Mouse (Mus musculus) macrophage (primary cell): ENCODE results near the gene Mlec. TPM values are rescaled to one million over a fixed set of nuclear protein-coding genes. Genes with fewer than 3 reads are reported as not detected.

Experiments
- H3K27ac ChIP-seq: fragments of 350-480 bp; formaldehyde crosslinking; 2 replicates; pipeline ENCODE4 v1.9.0; 2021
- H3K36me3 ChIP-seq: fragments of 350-480 bp; formaldehyde crosslinking; 2 replicates; pipeline ENCODE4 v1.9.0; 2021; ENCODE audit errors: inconsistent target
- H3K4me3 ChIP-seq: fragments of 350-480 bp; formaldehyde crosslinking; 2 replicates; pipeline ENCODE4 v1.9.0; 2021; ENCODE audit errors: inconsistent target
- H3K79me2 ChIP-seq: fragments of 350-480 bp; formaldehyde crosslinking; 2 replicates; pipeline ENCODE4 v1.9.0; 2021; ENCODE audit errors: inconsistent target
- WGBS: methylation state at CpG from one replicate; pipeline ENCODE4 v1.1.7; 2026; ENCODE audit warnings: inconsistent platforms; ENCODE audit not compliant: missing documents; 5-methylcytosine and 5-hydroxymethylcytosine counted together
- polyA plus RNA-seq: library from polyadenylated mRNA; stranded (reverse); fragments of 250-400 nt; gene quantifications from 3 replicates; pipeline ENCODE4 v1.2.4, GENCODE M21; 2018; ENCODE audit warnings: inconsistent platforms

Mlec gene
- polyA plus RNA-seq, 1 experiment from 2014 or later, result 48.9 TPM

DNA sequence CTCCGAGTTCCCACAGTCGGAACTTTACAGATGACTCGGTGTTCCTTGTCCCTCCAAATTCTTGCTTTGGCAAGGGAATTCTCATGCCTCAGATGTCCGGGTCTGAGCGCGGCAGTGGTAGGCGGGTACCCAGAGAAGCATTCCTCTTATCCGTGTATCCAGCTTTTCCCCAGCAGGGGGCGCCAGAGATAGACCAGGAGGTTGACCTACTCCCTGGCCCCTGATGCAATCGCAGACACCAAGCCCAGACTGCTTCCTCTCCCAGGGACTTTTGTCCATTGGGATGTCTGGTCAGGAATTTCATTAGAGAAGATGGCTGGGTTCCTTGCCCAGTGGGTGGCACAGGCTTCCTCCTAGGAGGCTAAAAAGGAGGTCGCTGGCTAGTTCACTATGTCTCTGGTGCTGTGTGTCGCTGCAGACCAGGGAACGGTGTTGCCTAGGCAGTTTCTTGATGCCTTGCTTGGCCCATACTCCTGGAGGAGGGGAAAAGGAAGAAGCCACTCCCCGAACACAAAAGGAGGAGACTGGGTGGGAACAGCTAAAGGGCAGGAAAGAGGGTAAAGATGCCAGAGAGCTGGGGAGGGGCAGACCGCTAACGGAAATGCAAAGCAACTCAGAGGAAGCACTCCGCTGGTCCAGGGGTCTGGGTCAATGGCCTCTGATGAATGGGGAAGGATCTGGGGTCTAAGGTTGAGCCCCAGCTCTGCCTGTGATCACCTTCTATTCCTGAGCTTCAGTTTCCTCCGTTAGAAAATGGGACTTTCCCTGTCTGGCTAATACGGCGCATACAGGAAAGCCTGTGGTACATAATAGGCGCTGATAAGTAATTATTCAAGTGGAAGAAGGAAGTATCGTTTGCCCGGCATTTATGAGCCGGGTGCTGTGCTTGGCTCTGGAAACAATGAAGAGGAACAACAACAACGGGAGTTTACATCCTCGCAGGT lies 29.5 kb upstream of the Mlec start:
- Histone ChIP-seq H3K27ac (no peak overlapping the region), H3K4me3 (no peak overlapping the region), H3K36me3 (no peaks in the 10 kb centered on the region), H3K79me2 (no peaks in the 10 kb centered on the region)
- 2% methylated on average over 26 of the region's 26 CpGs for WGBS

DNA sequence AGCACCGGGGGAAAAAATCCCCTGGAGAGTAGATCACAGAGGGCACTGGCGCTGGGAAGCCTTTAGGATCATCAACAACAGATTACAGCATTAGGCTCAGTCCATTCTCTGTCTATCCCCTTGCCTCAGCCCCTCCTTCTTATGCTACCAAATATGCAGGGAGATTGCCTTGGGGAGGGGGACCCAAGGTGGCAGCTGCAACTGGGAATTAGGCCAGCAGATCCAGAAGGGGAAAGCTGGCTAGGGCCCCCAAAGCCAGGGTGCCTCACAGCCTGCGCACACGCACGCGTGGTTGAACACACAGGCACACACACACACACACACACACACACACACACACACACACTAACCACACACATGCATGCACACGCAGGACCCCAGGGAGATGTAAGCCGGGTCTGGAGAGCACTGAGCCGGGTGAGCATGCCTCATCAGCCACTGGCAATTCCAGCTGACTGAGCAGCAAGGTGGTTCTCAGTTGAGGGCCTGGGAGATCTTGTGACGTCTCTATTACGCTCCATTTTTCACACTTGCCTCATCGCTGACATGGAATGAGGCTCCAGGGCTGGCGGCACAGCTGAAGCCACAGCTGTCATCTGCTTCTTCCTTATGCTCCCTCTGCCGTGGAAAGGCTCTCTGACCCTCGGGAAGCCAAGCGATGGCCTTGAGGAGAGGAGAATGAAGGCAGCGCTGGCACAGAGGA lies 28.5 kb upstream of the Mlec start:
- no peak overlapping the region for H3K4me3 ChIP-seq
- no peak overlapping the region for H3K27ac ChIP-seq
- whole genome bisulfite sequencing, result 33% methylated on average over 17 of the region's 17 CpGs
- H3K79me2 ChIP-seq, result no peaks in the 10 kb centered on the region
- H3K36me3 ChIP-seq, result no peaks in the 10 kb centered on the region

DNA sequence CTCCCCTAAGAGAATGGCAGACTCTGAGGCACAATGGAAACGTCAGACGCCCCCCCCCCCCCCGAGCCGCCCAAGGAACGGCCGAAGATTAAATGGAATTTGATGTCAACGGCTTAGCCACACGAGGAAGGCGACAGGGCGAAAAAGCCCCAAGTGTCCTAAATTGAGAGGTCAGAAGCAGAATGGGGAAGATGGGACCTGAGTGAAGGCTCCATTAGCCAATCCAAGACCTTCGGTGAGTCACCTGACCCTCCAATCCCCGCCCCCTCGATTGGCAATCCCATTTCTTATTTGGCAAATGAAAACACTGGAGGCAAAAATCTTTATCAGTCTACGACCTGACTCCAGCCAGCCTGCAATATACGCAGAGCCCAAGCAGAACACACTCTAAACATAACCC lies 26.7 kb upstream of the Mlec start:
- no peak overlapping the region for H3K4me3 ChIP-seq
- no peaks in the 10 kb centered on the region for H3K79me2 ChIP-seq
- H3K36me3 ChIP-seq, result no peaks in the 10 kb centered on the region
- WGBS, result 27% methylated on average over 15 of the region's 15 CpGs
- H3K27ac ChIP-seq, result no peak overlapping the region

DNA sequence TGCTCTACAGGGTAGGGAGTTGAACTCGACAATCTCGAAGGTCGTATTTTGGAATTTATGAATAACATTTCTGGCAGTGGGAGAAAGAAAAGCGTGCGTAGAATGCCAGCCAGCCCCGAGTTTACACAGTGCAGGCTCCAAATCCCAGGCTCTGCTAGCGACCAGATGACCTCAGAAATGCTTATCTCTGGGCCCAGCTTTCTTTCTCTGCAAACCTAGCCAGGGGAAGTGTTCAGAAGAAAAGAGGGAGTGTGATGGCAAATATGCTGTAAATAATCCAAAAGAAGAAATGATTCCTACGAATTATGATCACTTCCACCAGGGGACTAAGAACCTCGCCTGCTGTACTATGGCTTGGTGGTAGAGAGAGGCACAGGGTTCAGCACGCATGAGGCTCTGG lies 25.5 kb upstream of the Mlec start:
- WGBS, result 58% methylated on average over 10 of the region's 10 CpGs
- H3K4me3 ChIP-seq, result no peak overlapping the region

DNA sequence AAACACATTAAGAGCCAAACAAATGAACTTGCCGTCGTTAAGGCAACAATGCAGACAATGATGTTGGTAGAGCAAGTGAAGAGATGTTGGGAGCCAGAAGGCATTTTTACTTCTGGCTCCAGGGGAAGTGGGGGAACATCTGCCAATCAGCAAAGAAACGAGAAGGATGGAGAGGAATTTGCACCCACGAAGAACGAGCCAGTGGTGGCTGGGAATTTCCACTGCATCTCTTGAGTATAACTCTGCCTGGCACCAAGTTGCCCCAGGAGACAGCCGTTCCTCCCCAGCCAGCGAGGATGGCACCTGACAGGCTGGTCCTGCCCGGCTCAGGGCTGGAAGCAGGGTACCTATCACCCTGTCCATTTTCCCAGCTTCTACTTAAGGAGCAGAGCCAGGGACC lies 24.9 kb upstream of the Mlec start:
- Histone ChIP-seq H3K36me3 (no peaks in the 10 kb centered on the region), H3K4me3 (no peak overlapping the region), H3K27ac (no peak overlapping the region), H3K79me2 (no peaks in the 10 kb centered on the region)
- WGBS, result 73% methylated on average over 8 of the region's 8 CpGs

More for the DNA sequence above, 25.5 kb upstream of the Mlec start:
- no peaks in the 10 kb centered on the region for H3K36me3 ChIP-seq
- no peak overlapping the region for H3K27ac ChIP-seq
- no peaks in the 10 kb centered on the region for H3K79me2 ChIP-seq

DNA sequence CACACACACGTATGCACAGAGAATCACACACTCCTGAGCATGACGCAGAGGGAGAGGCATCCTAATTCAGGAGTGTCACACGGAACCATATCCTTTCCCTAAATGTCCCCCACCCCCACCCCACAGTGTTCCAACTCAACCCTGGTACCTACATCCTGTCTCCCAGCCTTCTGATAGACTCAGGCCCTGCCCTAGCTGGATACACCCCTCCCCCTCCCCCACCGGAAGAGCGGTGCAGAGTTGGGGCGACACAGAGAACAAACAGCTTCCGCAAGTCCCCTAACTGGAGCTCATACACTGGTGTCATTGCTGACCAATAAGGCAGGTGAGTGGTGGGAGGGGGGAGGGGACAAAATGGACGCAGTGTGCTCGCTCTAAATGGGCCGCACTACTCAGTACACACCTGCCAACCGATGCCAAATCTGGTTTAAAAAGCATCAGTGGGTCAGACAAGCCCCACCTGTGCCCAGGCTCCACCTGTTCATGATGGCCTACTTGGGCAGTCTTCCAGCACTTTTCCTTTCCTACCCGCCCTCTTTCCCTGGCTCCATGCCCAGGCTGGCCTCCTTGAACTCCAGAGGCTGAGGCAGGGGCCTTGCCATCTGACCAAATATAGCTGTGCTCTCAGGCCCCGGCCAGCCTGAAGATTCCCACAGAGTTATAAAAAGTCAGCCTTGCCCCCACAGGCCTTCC lies 23.4 kb upstream of the Mlec start:
- WGBS, result 78% methylated on average over 12 of the region's 13 CpGs
- H3K27ac ChIP-seq, result no peak overlapping the region
- no peaks in the 10 kb centered on the region for H3K36me3 ChIP-seq
- no peak overlapping the region for H3K4me3 ChIP-seq
- H3K79me2 ChIP-seq, result no peaks in the 10 kb centered on the region

DNA sequence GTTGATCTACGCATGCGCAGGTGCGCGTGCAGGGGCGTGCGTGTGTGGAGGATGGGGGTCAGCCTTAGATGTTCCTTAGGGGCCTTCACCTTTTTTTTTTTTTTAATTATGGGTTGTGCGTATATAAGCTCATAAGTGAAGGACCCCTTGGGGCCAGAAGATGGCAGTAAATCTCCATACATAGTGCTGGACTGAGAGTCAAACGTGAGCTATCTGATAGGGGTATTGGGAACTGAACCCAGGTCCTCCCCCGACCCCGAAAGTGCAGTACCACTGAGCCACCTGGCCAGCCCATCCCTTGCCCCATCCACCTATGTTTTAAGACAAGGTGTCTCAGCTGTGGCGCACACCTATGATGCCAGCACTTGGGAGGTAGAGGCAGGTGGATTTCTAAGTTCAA lies 21.6 kb upstream of the Mlec start:
- no peak overlapping the region for H3K27ac ChIP-seq
- no peak overlapping the region for H3K4me3 ChIP-seq
- no peaks in the 10 kb centered on the region for H3K79me2 ChIP-seq
- WGBS, result 94% methylated on average over 11 of the region's 11 CpGs
- H3K36me3 ChIP-seq, result no peaks in the 10 kb centered on the region

DNA sequence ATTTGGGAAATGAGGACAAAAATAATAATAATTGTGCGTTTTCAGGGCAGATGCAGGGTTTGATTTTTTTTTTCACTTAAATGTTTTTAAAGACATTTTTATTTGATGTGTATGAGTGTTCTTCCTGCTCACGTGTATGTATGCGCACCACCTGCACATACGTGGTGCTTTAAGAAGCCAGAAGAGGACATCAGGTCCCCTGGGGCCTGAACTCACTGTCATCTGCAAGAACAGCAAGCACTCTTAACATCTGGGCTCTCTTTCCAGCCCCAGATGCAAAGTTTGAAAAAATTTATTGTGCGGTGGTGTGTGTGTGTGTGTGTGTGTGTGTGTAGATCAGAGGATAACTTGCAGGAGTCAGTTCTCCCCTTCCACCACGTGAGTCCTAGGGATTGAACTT lies 19.9 kb upstream of the Mlec start:
- H3K36me3 ChIP-seq, result no peaks in the 10 kb centered on the region
- H3K4me3 ChIP-seq, result no peak overlapping the region
- H3K79me2 ChIP-seq, result no peaks in the 10 kb centered on the region
- H3K27ac ChIP-seq, result no peak overlapping the region
- 89% methylated on average over 6 of the region's 6 CpGs for WGBS

DNA sequence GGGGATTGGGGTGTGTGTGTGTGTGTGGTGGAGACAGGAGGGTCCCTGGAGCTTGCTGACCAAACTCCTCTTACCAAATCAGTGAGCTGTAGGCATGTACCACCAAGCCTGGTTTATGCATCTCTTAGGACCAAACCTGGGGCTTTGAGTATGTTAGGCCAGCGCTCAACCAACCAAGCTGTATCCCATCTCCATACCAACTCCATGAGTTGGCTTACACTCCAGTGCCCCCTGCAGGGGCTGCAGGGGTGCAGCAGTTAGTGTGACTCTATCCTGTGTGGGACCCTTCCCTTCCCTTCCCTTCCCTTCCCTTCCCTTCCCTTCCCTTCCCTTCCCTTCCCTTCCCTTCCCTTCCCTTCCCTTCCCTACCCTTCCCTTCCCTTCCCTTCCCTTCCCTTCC lies 16.6 kb upstream of the Mlec start:
- no peak overlapping the region for H3K4me3 ChIP-seq
- no peak overlapping the region for H3K27ac ChIP-seq
- WGBS, result 100% methylated on average over 1 of the region's 1 CpGs
- H3K79me2 ChIP-seq, result no peaks in the 10 kb centered on the region
- no peaks in the 10 kb centered on the region for H3K36me3 ChIP-seq

DNA sequence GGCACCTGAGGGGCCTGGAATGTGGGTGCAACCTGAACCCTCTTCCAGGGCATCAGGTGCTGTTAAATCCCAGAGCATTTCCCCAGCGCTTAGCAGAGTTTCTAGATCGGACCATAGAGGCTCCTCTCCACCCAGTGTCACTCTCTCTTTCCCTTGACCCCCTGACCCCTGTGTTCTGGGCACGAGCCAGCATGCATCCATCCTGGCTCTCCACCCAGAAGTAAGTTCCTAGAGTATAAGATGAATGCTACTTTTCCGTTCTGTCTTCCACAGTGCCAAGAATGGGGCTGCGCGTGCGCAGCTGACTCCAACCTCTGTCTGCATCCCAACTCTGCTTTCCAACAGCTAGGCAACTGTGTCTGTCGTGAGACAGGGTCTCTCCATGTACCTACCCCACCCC lies 12.2 kb upstream of the Mlec start:
- Histone ChIP-seq H3K79me2 (no peaks in the 10 kb centered on the region), H3K36me3 (no peaks in the 10 kb centered on the region), H3K4me3 (no peak overlapping the region), H3K27ac (no peak overlapping the region)
- 94% methylated on average over 8 of the region's 8 CpGs for WGBS

DNA sequence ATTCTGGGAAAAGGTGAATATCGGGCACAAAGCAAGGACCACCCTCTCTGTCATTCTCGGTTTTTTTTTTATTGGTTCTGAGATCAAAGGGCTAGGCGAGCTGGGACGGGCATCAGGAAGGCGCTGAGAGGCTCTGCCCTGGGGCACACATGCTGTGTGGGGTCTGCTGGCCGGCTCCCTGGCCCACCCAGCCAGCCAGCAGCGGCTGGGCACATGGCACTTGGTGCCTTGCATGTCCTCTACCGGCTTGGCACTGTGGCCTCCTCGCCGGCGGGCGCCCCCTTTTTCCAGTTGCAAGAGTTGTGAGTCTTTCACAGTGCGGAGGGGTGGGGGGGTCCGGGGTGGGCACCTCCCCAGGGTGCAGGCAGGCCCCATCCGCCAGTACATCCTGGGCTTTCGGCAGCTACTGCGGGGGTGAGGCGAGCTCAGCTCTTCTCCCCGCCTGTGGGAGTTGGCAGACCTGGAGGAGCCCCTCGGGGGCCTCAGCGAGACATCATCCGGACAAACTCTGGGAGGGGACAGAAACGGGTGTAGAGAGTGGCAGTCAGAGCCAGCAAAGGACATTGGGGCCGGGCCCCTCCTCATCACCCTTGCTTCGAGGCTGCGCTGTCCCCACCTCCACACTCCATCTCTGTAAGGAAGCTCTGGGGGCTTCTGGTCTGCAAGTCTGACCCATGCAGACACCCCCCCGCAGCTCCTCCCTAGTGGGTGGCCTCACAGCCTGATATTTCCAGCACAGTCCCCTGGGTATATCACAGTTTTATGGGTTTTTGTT lies 10.8 kb upstream of the Mlec start:
- 91% methylated on average over 27 of the region's 27 CpGs for WGBS
- H3K4me3 ChIP-seq, result no peak overlapping the region
- H3K27ac ChIP-seq, result no peak overlapping the region
- H3K36me3 ChIP-seq, result no peaks in the 10 kb centered on the region
- no peaks in the 10 kb centered on the region for H3K79me2 ChIP-seq

DNA sequence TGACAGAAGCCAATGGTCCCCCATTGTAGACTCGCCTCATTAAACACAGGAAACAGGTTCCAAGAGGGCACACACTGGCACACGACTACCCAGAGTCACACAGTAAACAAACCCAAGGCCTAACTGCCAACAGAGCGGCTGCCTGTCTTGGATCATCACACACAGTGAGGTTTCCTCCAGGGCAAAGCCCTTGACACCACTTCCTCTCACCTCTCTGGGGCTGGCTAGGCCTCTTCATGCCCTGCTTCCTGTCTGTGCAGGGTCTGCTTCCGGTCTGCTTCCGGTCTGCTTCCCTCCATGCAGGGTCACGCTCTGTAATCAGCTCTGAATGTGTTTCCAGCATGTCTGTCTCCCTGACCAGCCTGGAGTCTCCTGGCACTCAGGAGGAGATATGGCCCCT lies 9.4 kb upstream of the Mlec start:
- Histone ChIP-seq H3K4me3 (no peak overlapping the region), H3K36me3 (no peaks in the 10 kb centered on the region), H3K27ac (no peak overlapping the region), H3K79me2 (no peaks in the 10 kb centered on the region)
- WGBS, result 22% methylated on average over 6 of the region's 6 CpGs

DNA sequence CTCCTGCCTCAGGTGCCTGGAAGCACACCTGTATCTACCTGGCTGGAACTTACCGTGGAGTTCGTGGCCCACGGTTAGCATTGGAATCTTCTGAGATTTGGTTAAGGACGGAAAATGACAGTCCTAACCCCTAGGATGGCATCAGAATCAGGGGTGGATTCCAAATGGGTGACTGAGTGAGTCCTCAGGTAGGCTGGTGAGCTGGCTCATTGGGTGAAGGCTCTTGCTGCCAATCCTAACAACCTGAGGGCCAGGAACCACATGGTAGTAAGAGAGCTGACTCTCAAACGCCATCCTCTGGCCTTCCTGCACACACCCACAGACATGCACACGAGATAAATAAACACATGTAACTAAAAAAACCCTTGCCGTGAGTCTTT lies 8.8 kb upstream of the Mlec start:
- no peaks in the 10 kb centered on the region for H3K79me2 ChIP-seq
- 84% methylated on average over 7 of the region's 7 CpGs for WGBS
- no peak overlapping the region for H3K27ac ChIP-seq
- no peaks in the 10 kb centered on the region for H3K36me3 ChIP-seq
- H3K4me3 ChIP-seq, result no peak overlapping the region
